Mouse (Mus musculus) kidney, postnatal 25 days (tissue): ENCODE measurements around the gene Gm49380.
A peak's percentile ranks its signal among the peaks of the same experiment; 100 is the strongest.

Experiments
- DNase-seq, 2 experiments: peaks; one replicate each; pipeline ENCODE4 v3.0.0; 2021; ENCODE audit warnings: mixed read lengths in 2 of 2

Gm49380 gene

GRCm38 (mm10) chr9:44088877-44089608, 24.3 kb downstream of the Gm49380 start:
- peak in 1 of 2 experiments; percentile 67 for DNase-seq

- DNase-seq = peak; percentile 54 to 84
Measured at GRCm38 (mm10) chr9:44087761-44088455, 25.4 kb downstream of the Gm49380 start.

- peak; percentile 67 to 91 for DNase-seq
Measured at GRCm38 (mm10) chr9:44086960-44087359, 26.3 kb downstream of the Gm49380 start.

- peak; percentile 67 to 91 for DNase-seq
Measured at GRCm38 (mm10) chr9:44085741-44086665, 27.3 kb downstream of the Gm49380 start.

- DNase-seq = no peak
Measured at GRCm38 (mm10) chr9:44085276-44085675, 28.0 kb downstream of the Gm49380 start.

GRCm38 (mm10) chr9:44084659-44085229, 28.6 kb downstream of the Gm49380 start:
- DNase-seq = peak; percentile 98 to 99

- no peak for DNase-seq
Measured at GRCm38 (mm10) chr9:44084236-44084635, 29.1 kb downstream of the Gm49380 start.

GRCm38 (mm10) chr9:44083392-44084121, 29.7 kb downstream of the Gm49380 start:
- DNase-seq = peak; percentile 83 to 95

GRCm38 (mm10) chr9:44082266-44082665, 31.0 kb downstream of the Gm49380 start:
- no peak for DNase-seq

- peak in 1 of 2 experiments; percentile 28 for DNase-seq
Measured at GRCm38 (mm10) chr9:44081581-44081980, 31.7 kb downstream of the Gm49380 start.

- peak; percentile 71 to 90 for DNase-seq
Measured at GRCm38 (mm10) chr9:44080953-44081352, 32.3 kb downstream of the Gm49380 start.

- DNase-seq = peak; percentile 81 to 97
Measured at GRCm38 (mm10) chr9:44079997-44080780, 33.1 kb downstream of the Gm49380 start.

GRCm38 (mm10) chr9:44078955-44079756, 34.1 kb downstream of the Gm49380 start:
- peak; percentile 91 to 97 for DNase-seq

- peak; percentile 39 to 87 for DNase-seq
Measured at GRCm38 (mm10) chr9:44078136-44078797, 35.0 kb downstream of the Gm49380 start.

- no peak for DNase-seq
Measured at GRCm38 (mm10) chr9:44077266-44077910, 35.9 kb downstream of the Gm49380 start.

- peak; percentile 88 to 92 for DNase-seq
Measured at GRCm38 (mm10) chr9:44076764-44077120, 36.6 kb downstream of the Gm49380 start.

GRCm38 (mm10) chr9:44075996-44076763, 37.1 kb downstream of the Gm49380 start:
- peak; percentile 42 to 80 for DNase-seq

GRCm38 (mm10) chr9:44075276-44075995, 37.9 kb downstream of the Gm49380 start:
- DNase-seq = peak; percentile 31 to 82
